ENCODE assay signal across 8 mouse cellular contexts in genomic region chr11:77467784-77468183, GRCm38 (mm10). TPM values are rescaled to one million over a fixed set of nuclear protein-coding genes. Genes with fewer than 3 reads are reported as not detected.
DNase-seq lines count a peak whose midpoint lies in the region; ATAC-seq and TF ChIP-seq lines count a peak whose summit lies in the region.

No protein-coding gene starts in this region.

- H3K79me2 ChIP-seq in CH12.LX (replicated peaks; ENCODE audit: control insufficient read depth, extremely low read depth, insufficient read depth, poor library complexity, severe bottlenecking): no peaks in the 10 kb centered on the region

- WGBS in embryonic facial prominence, embryonic 15.5 days: 13% methylated on average over 20 of the region's 20 CpGs
- 20% methylated on average over 20 of the region's 20 CpGs for WGBS in heart, embryonic 16.5 days
- WGBS in lung, embryonic 14.5 days: 10% methylated on average over 20 of the region's 20 CpGs
- 9% methylated on average over 20 of the region's 20 CpGs for WGBS in olfactory bulb, adult 2 months
- WGBS in thymus, adult 2 months: 18% methylated on average over 20 of the region's 20 CpGs

- peak; percentile 67 to 94; a peak in 2 of 4 replicates for TF ChIP-seq CTCF in CH12.LX (conservative IDR thresholded peaks at IDR 0.05 in 1 of 2, IDR thresholded peaks at IDR 0.05 in 1 of 2; ENCODE audit: low read depth in 2 of 2, low read length in 2 of 2)
- peak; percentile 89 for TF ChIP-seq CTCF in lung, embryonic 14.5 days (IDR thresholded peaks at IDR 0.05; ENCODE audit: low read depth)
- peak; percentile 92 for TF ChIP-seq CTCF in olfactory bulb, adult 2 months (IDR thresholded peaks at IDR 0.05; ENCODE audit: insufficient read depth, low read depth, low read length)
- peak; percentile 95 for TF ChIP-seq CTCF in thymus, adult 2 months (IDR thresholded peaks at IDR 0.05; ENCODE audit: borderline replicate concordance, control insufficient read depth, extremely low read depth, insufficient read depth, low read length, poor library complexity)

- peaks cover 9 to 18% of the 10 kb centered on the region in 2 experiments for H3K4me1 ChIP-seq in CH12.LX (ENCODE audit: control insufficient read depth in 1 of 2, insufficient read depth in 2 of 2)
- H3K4me1 ChIP-seq in embryonic facial prominence, embryonic 15.5 days: peaks cover 20% of the 10 kb centered on the region
- H3K4me1 ChIP-seq in heart, embryonic 16.5 days (ENCODE audit: control insufficient read depth, insufficient read depth, low read length): peaks cover 33% of the 10 kb centered on the region
- peaks cover 4% of the 10 kb centered on the region; the same call in 1 of the 2 replicates for H3K4me1 ChIP-seq in lung, embryonic 14.5 days (ENCODE audit: insufficient read depth)
- peaks cover 23% of the 10 kb centered on the region for H3K4me1 ChIP-seq in olfactory bulb, adult 2 months (ENCODE audit: control insufficient read depth, insufficient read depth, low read length)
- peaks cover 9% of the 10 kb centered on the region for H3K4me1 ChIP-seq in thymus, adult 2 months (replicated peaks; ENCODE audit: control insufficient read depth, insufficient read depth, low read length)

- TF ChIP-seq RAD21 in CH12.LX (IDR thresholded peaks at IDR 0.05; ENCODE audit: low read depth, low read length): peak; percentile 61

- peak overlapping the region; percentile 59 for H3K4me2 ChIP-seq in CH12.LX (ENCODE audit: insufficient read depth, low read depth, poor library complexity, severe bottlenecking)
- peak overlapping the region; percentile 34 for H3K4me2 ChIP-seq in embryonic facial prominence, embryonic 15.5 days (replicated peaks)
- H3K4me2 ChIP-seq in heart, embryonic 16.5 days (ENCODE audit: low read depth, low read length): peak overlapping the region; percentile 25; the same call in 1 of the 2 replicates
- peak overlapping the region; percentile 32; the same call in 1 of the 2 replicates for H3K4me2 ChIP-seq in lung, embryonic 14.5 days

- H3K36me3 ChIP-seq in CH12.LX (replicated peaks in 1 of 2; ENCODE audit: control insufficient read depth in 1 of 2, insufficient read depth in 1 of 2, low read length in 1 of 2): peaks cover 0 to 3% of the 10 kb centered on the region in 2 experiments
- H3K36me3 ChIP-seq in embryonic facial prominence, embryonic 15.5 days: peaks cover 20% of the 10 kb centered on the region
- peaks cover 13% of the 10 kb centered on the region for H3K36me3 ChIP-seq in heart, embryonic 16.5 days (ENCODE audit: control insufficient read depth, insufficient read depth)
- peaks cover 24% of the 10 kb centered on the region for H3K36me3 ChIP-seq in lung, embryonic 14.5 days (ENCODE audit: insufficient read depth)
- no peaks in the 10 kb centered on the region for H3K36me3 ChIP-seq in thymus, adult 2 months (ENCODE audit: control insufficient read depth, insufficient read depth, low read length)

- no peak overlapping the region for H3K27ac ChIP-seq in CH12.LX (ENCODE audit: insufficient read depth, low read depth)
- H3K27ac ChIP-seq in embryonic facial prominence, embryonic 15.5 days (replicated peaks): no peak overlapping the region
- no peak overlapping the region for H3K27ac ChIP-seq in heart, embryonic 16.5 days (ENCODE audit: low read length)
- no peak overlapping the region for H3K27ac ChIP-seq in lung, embryonic 14.5 days (ENCODE audit: low read depth)
- H3K27ac ChIP-seq in olfactory bulb, adult 2 months (ENCODE audit: insufficient read depth, low read depth, low read length): no peak overlapping the region
- no peak overlapping the region for H3K27ac ChIP-seq in thymus, adult 2 months (ENCODE audit: control insufficient read depth, insufficient read depth, low read length)

- TF ChIP-seq POLR2A in CH12.LX (IDR thresholded peaks at IDR 0.05; ENCODE audit: low read depth, low read length): no peak
- TF ChIP-seq POLR2A in olfactory bulb, adult 2 months (IDR thresholded peaks at IDR 0.05; ENCODE audit: insufficient read depth, low read depth, low read length): no peak
- TF ChIP-seq POLR2A in thymus, adult 2 months (IDR thresholded peaks at IDR 0.05; ENCODE audit: control insufficient read depth, extremely low read depth, insufficient read depth, low read length, poor library complexity): no peak

- peak; percentile 77 for DNase-seq in CH12.LX (ENCODE audit: extremely low read depth)
- peak; percentile 87 to 93 for DNase-seq in adrenal gland, postnatal 36 days
- peak; percentile 82 to 87 for DNase-seq in kidney, postnatal 25 days
- peak; percentile 82 for DNase-seq in lung, embryonic 14.5 days
- DNase-seq in thymus, adult 2 months: peak; percentile 86

- ATAC-seq in embryonic facial prominence, embryonic 15.5 days (ENCODE audit: insufficient number of reproducible peaks, low FRiP score, low TSS enrichment, low read depth): no peak
- ATAC-seq in heart, embryonic 16.5 days (replicated peaks; ENCODE audit: extremely low read depth, insufficient read depth, low FRiP score): no peak
- ATAC-seq in lung, embryonic 14.5 days (ENCODE audit: insufficient read depth): no peak

- peaks cover 42% of the 10 kb centered on the region for H3K27me3 ChIP-seq in CH12.LX (replicated peaks)
- H3K27me3 ChIP-seq in embryonic facial prominence, embryonic 15.5 days: peaks cover 50% of the 10 kb centered on the region
- H3K27me3 ChIP-seq in heart, embryonic 16.5 days (ENCODE audit: control insufficient read depth, insufficient read depth, low read length): no peaks in the 10 kb centered on the region; the same call in 1 of the 2 replicates
- H3K27me3 ChIP-seq in lung, embryonic 14.5 days (ENCODE audit: insufficient read depth, low read length): peaks cover 51% of the 10 kb centered on the region
- H3K27me3 ChIP-seq in thymus, adult 2 months (ENCODE audit: control insufficient read depth, insufficient read depth, low read length): peaks cover 6% of the 10 kb centered on the region

- H3K9me3 ChIP-seq in CH12.LX (replicated peaks; ENCODE audit: low read length): no peaks in the 10 kb centered on the region
- H3K9me3 ChIP-seq in embryonic facial prominence, embryonic 15.5 days (replicated peaks): no peaks in the 10 kb centered on the region
- H3K9me3 ChIP-seq in heart, embryonic 16.5 days (replicated peaks; ENCODE audit: control insufficient read depth, low read length): no peaks in the 10 kb centered on the region
- no peaks in the 10 kb centered on the region for H3K9me3 ChIP-seq in lung, embryonic 14.5 days (ENCODE audit: low read depth, low read length)

- peak overlapping the region; percentile 5; the same call in 1 of the 2 replicates for H3K9ac ChIP-seq in CH12.LX (ENCODE audit: insufficient read depth, low read depth)
- no peak overlapping the region for H3K9ac ChIP-seq in embryonic facial prominence, embryonic 15.5 days
- H3K9ac ChIP-seq in heart, embryonic 16.5 days (ENCODE audit: low read length): peak overlapping the region; percentile 16; the same call in 1 of the 2 replicates
- no peak overlapping the region for H3K9ac ChIP-seq in lung, embryonic 14.5 days

- in situ Hi-C loops in CH12.LX (cut with MboI; ENCODE audit: low pct_ligation_motif_present, low pct_unique_long_range_greater_than_20kb, low sequenced_read_pairs): loop anchor here (25.0 kb wide), 1 partner anchor 480 kb away; the partner anchor contains the start of gene Slc6a4

- no peak for TF ChIP-seq EP300 in CH12.LX (IDR thresholded peaks at IDR 0.05; ENCODE audit: low read length)

- dilution Hi-C loops in CH12.LX (cut with MboI; ENCODE audit: extremely low pct_ligation_motif_present, extremely low pct_unique_long_range_greater_than_20kb, low sequenced_read_pairs): no loop called here

- H3K4me3 ChIP-seq in CH12.LX (replicated peaks in 1 of 3; ENCODE audit: low read depth in 2 of 3, low read length in 2 of 3, poor library complexity in 1 of 3): peak overlapping the region; percentile 14 to 46 (median 24)
- peak overlapping the region; percentile 10; the same call in 1 of the 2 replicates for H3K4me3 ChIP-seq in embryonic facial prominence, embryonic 15.5 days (replicated peaks)
- H3K4me3 ChIP-seq in heart, embryonic 16.5 days (ENCODE audit: low read length): peak overlapping the region; percentile 18; the same call in 1 of the 2 replicates
- H3K4me3 ChIP-seq in lung, embryonic 14.5 days (ENCODE audit: low read depth, low read length): no peak overlapping the region
- peak overlapping the region; percentile 9; the same call in 1 of the 2 replicates for H3K4me3 ChIP-seq in olfactory bulb, adult 2 months (ENCODE audit: insufficient read depth, low read depth, low read length)
- no peak overlapping the region for H3K4me3 ChIP-seq in thymus, adult 2 months (ENCODE audit: control insufficient read depth, insufficient read depth, low read length)

RNA-seq across cellular contexts. Expression of gene Coro6, which starts 5.6 kb away (rescaled TPM):
- 0.25 TPM in 1 of 2 replicates, not detected in the other for total RNA-seq in CH12.LX (2012; rRNA removed)
- total RNA-seq in CH12.LX (2014; rRNA removed): not detected in 2 replicates
- 0.37 and 0.39 TPM in 2 replicates for polyA plus RNA-seq in CH12.LX (2012; ENCODE audit: insufficient read length, low read depth)
- 1 to 10 TPM in 1 of 2 experiments, under 1 TPM in 1; 0.96 to 1.7 TPM for total RNA-seq in adrenal gland, postnatal 36 days (2021)
- polyA plus RNA-seq in embryonic facial prominence, embryonic 15.5 days (2015; fragmentation: Nextera tagmentation; extraction: Ambion mirVana): 1.6 and 2.4 TPM in 2 replicates
- polyA plus RNA-seq in heart, embryonic 16.5 days (2015; fragmentation: Nextera tagmentation; extraction: Ambion mirVana): 42.5 and 47.4 TPM in 2 replicates
- 0.22 and 0.99 TPM in 2 replicates for polyA plus RNA-seq in lung, embryonic 14.5 days (2014; fragmentation: Nextera tagmentation; extraction: Ambion mirVana)
- polyA plus RNA-seq in olfactory bulb, adult 2 months (2012; ENCODE audit: insufficient read depth, insufficient read length, low replicate concordance, missing spikeins): not detected in 2 replicates
- polyA plus RNA-seq in thymus, adult 2 months (2012; rRNA removed): 3.1 and 23.9 TPM in 2 replicates

RNA-seq across cellular contexts. Expression of gene Ankrd13b, which starts 21.7 kb away (rescaled TPM):
- total RNA-seq in CH12.LX (2012; rRNA removed): 1.7 and 1.9 TPM in 2 replicates
- total RNA-seq in CH12.LX (2014; rRNA removed): 0.53 and 0.55 TPM in 2 replicates
- 2.7 and 2.8 TPM in 2 replicates for polyA plus RNA-seq in CH12.LX (2012; ENCODE audit: insufficient read length, low read depth)
- total RNA-seq in adrenal gland, postnatal 36 days (2021): 1 to 10 TPM; 5.8 to 6.7 TPM
- 8.9 and 10.4 TPM in 2 replicates for polyA plus RNA-seq in embryonic facial prominence, embryonic 15.5 days (2015; fragmentation: Nextera tagmentation; extraction: Ambion mirVana)
- polyA plus RNA-seq in heart, embryonic 16.5 days (2015; fragmentation: Nextera tagmentation; extraction: Ambion mirVana): 2.0 and 3.7 TPM in 2 replicates
- polyA plus RNA-seq in lung, embryonic 14.5 days (2014; fragmentation: Nextera tagmentation; extraction: Ambion mirVana): 12.1 and 12.9 TPM in 2 replicates
- not detected in 2 replicates for polyA plus RNA-seq in olfactory bulb, adult 2 months (2012; ENCODE audit: insufficient read depth, insufficient read length, low replicate concordance, missing spikeins)
- 47.4 and 52.7 TPM in 2 replicates for polyA plus RNA-seq in thymus, adult 2 months (2012; rRNA removed)

RNA-seq across cellular contexts. Expression of gene Git1, which starts 25.6 kb away (rescaled TPM):
- total RNA-seq in CH12.LX (2012; rRNA removed): 28.9 and 30.8 TPM in 2 replicates
- 8.0 and 8.8 TPM in 2 replicates for total RNA-seq in CH12.LX (2014; rRNA removed)
- polyA plus RNA-seq in CH12.LX (2012; ENCODE audit: insufficient read length, low read depth): 53.3 and 57.8 TPM in 2 replicates
- 10 to 100 TPM; 47.6 to 49.9 TPM for total RNA-seq in adrenal gland, postnatal 36 days (2021)
- 11.7 and 12.5 TPM in 2 replicates for polyA plus RNA-seq in embryonic facial prominence, embryonic 15.5 days (2015; fragmentation: Nextera tagmentation; extraction: Ambion mirVana)
- 7.5 and 7.7 TPM in 2 replicates for polyA plus RNA-seq in heart, embryonic 16.5 days (2015; fragmentation: Nextera tagmentation; extraction: Ambion mirVana)
- 18.4 and 21.1 TPM in 2 replicates for polyA plus RNA-seq in lung, embryonic 14.5 days (2014; fragmentation: Nextera tagmentation; extraction: Ambion mirVana)
- polyA plus RNA-seq in olfactory bulb, adult 2 months (2012; ENCODE audit: insufficient read depth, insufficient read length, low replicate concordance, missing spikeins): not detected in 2 replicates
- 99.0 and 100 TPM in 2 replicates for polyA plus RNA-seq in thymus, adult 2 months (2012; rRNA removed)

RNA-seq across cellular contexts. Expression of gene Abhd15, which starts 47.1 kb away (rescaled TPM):
- total RNA-seq in CH12.LX (2012; rRNA removed): 0.38 and 0.63 TPM in 2 replicates
- 0.08 and 0.11 TPM in 2 replicates for total RNA-seq in CH12.LX (2014; rRNA removed)
- polyA plus RNA-seq in CH12.LX (2012; ENCODE audit: insufficient read length, low read depth): 0.23 and 0.38 TPM in 2 replicates
- total RNA-seq in adrenal gland, postnatal 36 days (2021): 10 to 100 TPM; 12.6 to 14.0 TPM
- polyA plus RNA-seq in embryonic facial prominence, embryonic 15.5 days (2015; fragmentation: Nextera tagmentation; extraction: Ambion mirVana): 3.5 and 3.9 TPM in 2 replicates
- 3.2 TPM in 2 replicates for polyA plus RNA-seq in heart, embryonic 16.5 days (2015; fragmentation: Nextera tagmentation; extraction: Ambion mirVana)
- polyA plus RNA-seq in lung, embryonic 14.5 days (2014; fragmentation: Nextera tagmentation; extraction: Ambion mirVana): 3.0 and 3.2 TPM in 2 replicates
- not detected in 2 replicates for polyA plus RNA-seq in olfactory bulb, adult 2 months (2012; ENCODE audit: insufficient read depth, insufficient read length, low replicate concordance, missing spikeins)
- polyA plus RNA-seq in thymus, adult 2 months (2012; rRNA removed): 14.2 and 18.9 TPM in 2 replicates

RNA-seq across cellular contexts. Expression of gene Trp53i13, which starts 48.0 kb away (rescaled TPM):
- total RNA-seq in CH12.LX (2012; rRNA removed): 11.1 and 12.8 TPM in 2 replicates
- total RNA-seq in CH12.LX (2014; rRNA removed): 6.4 and 6.7 TPM in 2 replicates
- polyA plus RNA-seq in CH12.LX (2012; ENCODE audit: insufficient read length, low read depth): 12.6 and 14.9 TPM in 2 replicates
- total RNA-seq in adrenal gland, postnatal 36 days (2021): 10 to 100 TPM in 1 of 2 experiments, 1 to 10 TPM in 1; 9.4 to 10.1 TPM
- polyA plus RNA-seq in embryonic facial prominence, embryonic 15.5 days (2015; fragmentation: Nextera tagmentation; extraction: Ambion mirVana): 61.8 and 63.9 TPM in 2 replicates
- polyA plus RNA-seq in heart, embryonic 16.5 days (2015; fragmentation: Nextera tagmentation; extraction: Ambion mirVana): 24.7 and 29.5 TPM in 2 replicates
- 39.2 and 40.3 TPM in 2 replicates for polyA plus RNA-seq in lung, embryonic 14.5 days (2014; fragmentation: Nextera tagmentation; extraction: Ambion mirVana)
- polyA plus RNA-seq in olfactory bulb, adult 2 months (2012; ENCODE audit: insufficient read depth, insufficient read length, low replicate concordance, missing spikeins): not detected in 2 replicates
- polyA plus RNA-seq in thymus, adult 2 months (2012; rRNA removed): 72.7 and 74.2 TPM in 2 replicates

Comparison
In these comparisons a context has a peak if more than half of its experiments do, and no peak if none do; other contexts are left out.
1. H3K4me3 ChIP-seq: peak in CH12.LX (3 of 3), embryonic facial prominence, embryonic 15.5 days (single experiment), heart, embryonic 16.5 days (single experiment) and olfactory bulb, adult 2 months (single experiment); none in lung, embryonic 14.5 days (single experiment) and thymus, adult 2 months (single experiment).
2. H3K9ac ChIP-seq: peak in CH12.LX (single experiment) and heart, embryonic 16.5 days (single experiment); none in embryonic facial prominence, embryonic 15.5 days (single experiment) and lung, embryonic 14.5 days (single experiment).
3. Peak in every context shown above with its lines, with median percentiles within 50 percentile points of each other: DNase-seq, H3K4me2 ChIP-seq and CTCF ChIP-seq.